Mouse (Mus musculus): Measurements from ENCODE around the gene Tlcd1.

Gene Tlcd1

DNA sequence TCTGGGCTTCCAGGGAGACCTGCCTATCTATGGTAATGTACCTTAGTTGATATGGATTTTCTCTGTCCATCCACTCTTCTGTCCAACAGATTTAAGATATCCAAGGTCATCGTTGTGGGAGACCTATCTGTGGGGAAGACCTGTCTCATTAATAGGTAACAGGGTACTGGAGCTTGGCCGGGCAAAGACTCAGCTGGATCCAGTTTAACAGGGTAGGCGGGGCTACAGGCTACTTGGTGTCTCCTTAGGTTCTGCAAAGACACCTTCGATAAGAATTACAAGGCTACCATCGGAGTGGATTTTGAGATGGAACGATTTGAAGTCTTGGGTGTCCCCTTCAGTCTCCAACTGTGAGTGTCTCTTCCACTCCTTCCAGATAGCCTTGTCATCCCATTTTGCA, 13.5 kb downstream of the Tlcd1 start:
- Histone ChIP-seq H3K36me3 (ENCODE audit: control insufficient read depth, insufficient read depth, low read length, poor library complexity, severe bottlenecking) (no peaks in the 10 kb centered on the region), H3K27me3 (ENCODE audit: control insufficient read depth, insufficient read depth, low read length, poor library complexity, severe bottlenecking) (no peaks in the 10 kb centered on the region)
- DNase-seq (ENCODE audit: low read depth, low spot score), result no peak

DNA sequence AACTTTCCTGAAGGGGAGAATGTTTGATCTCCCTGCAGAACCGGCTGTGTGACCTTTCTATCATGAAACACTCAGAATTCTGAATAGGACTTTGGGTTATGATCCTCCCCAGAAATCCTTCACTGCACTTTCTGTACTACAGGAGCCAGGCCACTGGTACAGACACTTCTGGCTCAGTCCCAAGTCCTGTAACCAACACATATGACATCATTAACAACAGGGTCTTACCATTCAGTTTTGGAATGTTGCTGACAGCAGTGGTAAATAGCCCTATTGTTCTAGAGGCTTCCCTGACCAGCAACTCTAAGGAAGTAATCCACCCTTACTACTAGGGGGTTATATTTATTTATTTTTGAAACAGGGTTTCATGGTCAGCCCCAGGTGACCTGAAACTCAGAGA, 16.6 kb downstream of the Tlcd1 start, which contains the start of gene Proca1:
Gene Proca1 (plus strand): TSS at position 280 of the 400 bp plus-strand sequence.
- no peak for DNase-seq (ENCODE audit: low read depth, low spot score)
- no peaks in the 10 kb centered on the region for H3K36me3 ChIP-seq (ENCODE audit: control insufficient read depth, insufficient read depth, low read length, poor library complexity, severe bottlenecking)
- no peaks in the 10 kb centered on the region for H3K27me3 ChIP-seq (ENCODE audit: control insufficient read depth, insufficient read depth, low read length, poor library complexity, severe bottlenecking)

DNA sequence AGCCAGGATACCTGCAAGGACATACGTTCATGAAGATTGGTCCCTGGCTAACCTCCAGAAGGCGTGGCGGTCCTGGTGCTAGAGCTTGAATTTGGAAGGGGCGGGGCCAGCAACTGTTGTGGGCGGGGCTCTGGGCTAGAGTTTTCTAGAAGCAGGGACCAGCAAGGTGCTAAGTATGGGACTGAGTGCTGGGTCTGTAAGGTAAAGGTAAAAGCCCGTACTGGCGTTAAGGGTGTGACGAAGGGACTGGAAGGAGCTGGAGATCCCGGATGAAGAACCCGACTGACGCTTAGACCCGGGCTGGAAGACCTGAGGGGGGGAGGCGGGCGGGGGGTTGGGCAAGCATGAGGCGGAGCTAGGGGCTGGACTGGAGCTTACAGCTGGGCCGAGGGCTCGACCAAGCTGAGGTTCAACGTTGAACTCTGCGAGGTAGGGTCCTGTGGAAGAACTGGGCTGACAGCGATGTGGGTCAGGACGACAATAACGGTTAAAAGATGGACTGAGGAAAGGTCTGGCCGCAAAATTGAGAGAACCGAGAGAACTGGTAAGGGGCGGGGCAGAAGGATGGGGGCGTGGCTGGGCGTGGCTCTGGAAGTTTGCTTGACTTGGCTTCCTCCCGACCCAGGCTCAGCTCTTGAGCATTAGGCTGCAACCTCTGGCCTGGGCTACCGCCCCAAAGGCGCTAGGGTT, 18.0 kb downstream of the Tlcd1 start:
- Histone ChIP-seq H3K27me3 (ENCODE audit: control insufficient read depth, insufficient read depth, low read length, poor library complexity, severe bottlenecking) (no peaks in the 10 kb centered on the region), H3K36me3 (ENCODE audit: control insufficient read depth, insufficient read depth, low read length, poor library complexity, severe bottlenecking) (no peaks in the 10 kb centered on the region)
- DNase-seq (ENCODE audit: low read depth, low spot score), result peak; percentile 74

DNA sequence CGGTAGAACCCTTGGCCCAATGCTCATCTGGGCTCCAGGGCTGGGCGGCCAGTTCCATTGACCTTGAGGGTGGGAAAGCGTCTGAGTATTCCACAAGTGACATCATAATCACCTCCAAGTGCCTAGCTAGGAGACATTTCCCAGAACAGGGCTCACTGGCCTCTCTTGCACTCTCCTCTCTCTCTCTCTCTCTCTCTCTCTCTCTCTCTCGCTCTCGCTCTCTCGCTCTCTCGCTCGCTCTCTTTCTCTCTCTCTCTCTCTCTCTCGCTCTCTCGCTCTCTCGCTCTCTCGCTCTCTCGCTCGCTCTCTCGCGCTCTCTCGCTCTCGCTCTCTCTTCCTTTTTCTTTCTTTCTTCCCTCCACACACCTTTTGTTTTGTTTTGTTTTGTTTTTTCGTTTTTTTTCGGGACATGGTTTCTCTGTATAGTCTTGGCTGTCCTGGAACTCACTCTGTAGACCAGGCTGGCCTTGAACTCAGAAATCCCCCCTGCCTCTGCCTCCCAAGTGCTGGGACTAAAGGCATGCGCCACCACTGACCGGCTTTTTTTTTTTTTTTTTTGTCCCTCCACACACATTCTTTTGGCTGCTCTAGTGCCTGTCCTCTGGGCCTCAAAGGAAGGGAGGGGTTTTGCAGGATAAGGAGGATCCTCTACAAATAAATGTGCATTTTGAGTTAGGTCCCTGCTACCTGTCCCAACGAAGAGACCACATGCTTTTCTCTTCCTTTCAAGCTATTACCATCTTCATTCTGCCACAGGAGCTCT, 18.8 kb downstream of the Tlcd1 start:
- Histone ChIP-seq H3K27me3 (ENCODE audit: control insufficient read depth, insufficient read depth, low read length, poor library complexity, severe bottlenecking) (no peaks in the 10 kb centered on the region), H3K36me3 (ENCODE audit: control insufficient read depth, insufficient read depth, low read length, poor library complexity, severe bottlenecking) (no peaks in the 10 kb centered on the region)
- no peak for DNase-seq (ENCODE audit: low read depth, low spot score)

DNA sequence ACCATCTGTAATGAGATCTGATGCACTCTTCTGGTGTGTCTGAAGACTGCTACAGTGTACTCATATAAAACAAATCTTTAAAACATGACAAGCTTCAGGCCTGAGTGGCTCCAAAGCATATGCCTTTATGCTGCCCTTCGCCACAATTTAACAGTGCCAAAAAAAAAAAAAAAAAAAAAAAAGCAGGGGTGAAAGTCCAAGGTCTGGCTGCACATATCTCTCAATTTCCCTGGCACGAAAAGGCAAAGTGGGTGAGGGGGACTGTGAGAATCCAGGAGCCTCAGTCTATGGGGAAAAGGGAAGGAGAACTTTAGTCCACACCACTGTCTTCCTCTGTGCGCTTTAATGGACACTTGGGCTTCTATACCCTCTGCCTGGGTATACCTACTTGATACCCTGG, 25.9 kb downstream of the Tlcd1 start:
- peaks cover 5% of the 10 kb centered on the region; the same call in 1 of the 2 replicates for H3K36me3 ChIP-seq (ENCODE audit: control insufficient read depth, insufficient read depth, low read length, poor library complexity, severe bottlenecking)
- no peak for DNase-seq (ENCODE audit: low read depth, low spot score)
- no peaks in the 10 kb centered on the region for H3K27me3 ChIP-seq (ENCODE audit: control insufficient read depth, insufficient read depth, low read length, poor library complexity, severe bottlenecking)

DNA sequence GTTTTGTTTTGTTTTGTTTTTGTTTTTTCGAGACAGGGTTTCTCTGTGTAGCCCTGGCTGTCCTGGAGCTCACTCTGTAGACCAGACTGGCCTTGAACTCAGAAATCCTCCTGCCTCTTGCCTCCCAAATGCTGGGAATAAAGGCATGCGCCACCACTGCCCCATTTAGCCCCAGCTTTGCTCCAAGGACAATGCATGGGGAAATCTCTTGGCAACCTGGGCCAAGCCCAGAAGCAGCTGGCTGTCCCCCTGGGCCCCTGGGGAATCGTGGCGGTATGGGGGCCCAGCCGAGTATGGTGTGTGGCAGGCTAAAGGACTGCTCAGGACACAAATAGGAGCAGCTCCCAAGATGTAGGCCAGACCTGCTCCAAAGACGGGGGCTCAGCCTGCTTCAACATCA, 27.8 kb downstream of the Tlcd1 start:
- no peak for DNase-seq (ENCODE audit: low read depth, low spot score)
- H3K36me3 ChIP-seq (ENCODE audit: control insufficient read depth, insufficient read depth, low read length, poor library complexity, severe bottlenecking), result peaks cover 12% of the 10 kb centered on the region
- H3K27me3 ChIP-seq (ENCODE audit: control insufficient read depth, insufficient read depth, low read length, poor library complexity, severe bottlenecking), result no peaks in the 10 kb centered on the region

DNA sequence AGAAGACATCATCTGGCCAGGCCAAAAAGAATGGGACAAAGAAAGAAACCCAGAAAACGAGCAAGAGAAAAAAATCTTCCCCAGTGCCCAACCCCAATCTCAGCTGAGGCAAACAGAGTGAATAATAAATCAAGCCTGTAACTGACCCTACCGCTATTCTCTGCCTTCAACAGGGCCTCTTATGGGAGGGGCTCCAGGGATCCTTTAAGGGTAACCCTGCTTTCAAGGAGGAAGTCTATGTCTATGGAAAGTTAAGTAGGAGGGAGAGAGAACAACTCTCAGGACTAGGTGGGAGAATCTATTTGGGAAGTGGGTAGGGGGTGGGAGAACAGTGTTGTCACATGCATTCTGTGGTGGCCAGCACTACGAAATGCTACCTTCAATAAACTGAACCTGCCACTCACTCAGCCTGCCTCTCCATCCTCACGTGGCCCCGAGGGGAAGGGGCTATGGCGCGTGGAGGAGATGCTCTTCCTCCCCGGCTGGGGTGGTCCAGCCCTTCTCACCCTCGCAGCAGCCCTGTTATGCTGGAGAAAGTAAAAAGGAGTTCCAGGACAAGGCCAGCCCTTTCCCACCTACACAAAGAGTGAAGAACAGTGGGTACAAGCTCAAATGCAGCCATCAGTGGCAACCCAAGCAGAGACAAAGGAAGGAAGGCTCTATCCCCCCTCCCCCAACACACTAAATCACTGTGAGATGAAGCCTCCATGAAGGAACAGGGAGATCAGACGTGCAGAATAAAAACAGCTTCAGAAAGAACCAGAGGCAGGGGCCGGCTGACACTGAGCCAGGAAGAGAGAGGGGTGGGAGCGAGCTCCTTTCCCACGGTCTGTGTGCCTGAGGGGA, 29.1 kb downstream of the Tlcd1 start:
- Histone ChIP-seq H3K36me3 (ENCODE audit: control insufficient read depth, insufficient read depth, low read length, poor library complexity, severe bottlenecking) (peaks cover 18% of the 10 kb centered on the region), H3K27me3 (ENCODE audit: control insufficient read depth, insufficient read depth, low read length, poor library complexity, severe bottlenecking) (no peaks in the 10 kb centered on the region)
- no peak for DNase-seq (ENCODE audit: low read depth, low spot score)

DNA sequence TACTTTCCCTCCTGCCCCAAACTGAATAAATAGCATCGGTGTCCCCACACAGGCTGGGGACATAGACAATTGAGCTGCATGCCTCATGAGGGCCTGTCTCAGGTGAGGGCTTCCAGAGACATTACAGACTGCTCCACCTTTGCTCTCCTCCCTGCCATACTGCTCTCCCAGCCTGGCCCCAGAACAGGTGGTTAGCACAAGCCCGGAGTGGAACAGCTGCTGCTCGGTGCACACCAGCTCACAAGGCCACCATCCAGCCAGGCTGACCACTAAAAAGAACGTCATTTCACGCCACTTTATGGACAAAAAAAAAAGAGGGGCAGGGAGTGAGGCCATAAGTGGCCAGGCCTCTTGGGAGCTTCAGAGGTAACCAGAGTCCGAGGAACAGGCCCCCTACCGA, 30.7 kb downstream of the Tlcd1 start:
- Histone ChIP-seq H3K36me3 (ENCODE audit: control insufficient read depth, insufficient read depth, low read length, poor library complexity, severe bottlenecking) (peaks cover 18% of the 10 kb centered on the region), H3K27me3 (ENCODE audit: control insufficient read depth, insufficient read depth, low read length, poor library complexity, severe bottlenecking) (no peaks in the 10 kb centered on the region)
- no peak for DNase-seq (ENCODE audit: low read depth, low spot score)

DNA sequence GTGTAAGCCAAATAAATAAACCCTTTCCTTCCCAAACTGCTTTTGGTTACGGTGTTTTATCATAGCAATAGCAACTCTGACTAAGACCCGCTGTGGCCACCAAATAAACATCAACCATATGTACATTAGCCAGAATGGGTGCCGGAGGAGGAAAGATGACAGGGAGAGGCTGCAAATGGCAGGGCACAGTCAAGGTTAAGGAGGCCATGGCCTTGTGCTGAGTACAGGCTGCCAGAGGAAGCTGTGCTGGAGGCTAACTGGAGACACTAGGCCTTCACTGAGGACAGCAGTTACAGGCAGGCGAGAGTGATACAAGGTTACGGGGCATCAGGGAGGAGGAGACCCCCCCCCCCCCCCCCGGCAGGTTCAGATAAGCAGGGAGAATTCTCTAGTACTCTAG, 33.4 kb downstream of the Tlcd1 start:
- peaks cover 15% of the 10 kb centered on the region for H3K36me3 ChIP-seq (ENCODE audit: control insufficient read depth, insufficient read depth, low read length, poor library complexity, severe bottlenecking)
- H3K27me3 ChIP-seq (ENCODE audit: control insufficient read depth, insufficient read depth, low read length, poor library complexity, severe bottlenecking), result no peaks in the 10 kb centered on the region
- DNase-seq (ENCODE audit: low read depth, low spot score), result no peak

DNA sequence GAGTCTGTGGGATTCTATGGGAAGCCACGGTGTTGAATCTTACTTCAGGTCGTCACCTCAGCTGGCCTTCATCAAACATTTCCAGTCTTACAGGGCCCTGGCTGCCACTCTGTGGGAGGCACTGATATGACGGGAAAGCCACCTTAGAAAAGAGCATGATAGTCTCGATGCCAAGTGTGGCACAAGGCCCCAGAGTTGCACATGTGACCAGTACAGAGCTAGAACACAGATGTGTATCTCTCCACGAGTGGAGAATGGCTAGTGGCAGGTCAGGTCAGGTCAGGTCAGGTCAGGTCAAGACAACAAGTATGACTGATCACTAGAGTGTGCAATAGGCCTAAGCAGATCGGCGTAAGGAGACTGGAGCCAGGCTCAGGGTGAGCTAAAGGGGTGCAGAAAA, 34.1 kb downstream of the Tlcd1 start:
- no peak for DNase-seq (ENCODE audit: low read depth, low spot score)
- no peaks in the 10 kb centered on the region for H3K27me3 ChIP-seq (ENCODE audit: control insufficient read depth, insufficient read depth, low read length, poor library complexity, severe bottlenecking)
- peaks cover 18% of the 10 kb centered on the region for H3K36me3 ChIP-seq (ENCODE audit: control insufficient read depth, insufficient read depth, low read length, poor library complexity, severe bottlenecking)

DNA sequence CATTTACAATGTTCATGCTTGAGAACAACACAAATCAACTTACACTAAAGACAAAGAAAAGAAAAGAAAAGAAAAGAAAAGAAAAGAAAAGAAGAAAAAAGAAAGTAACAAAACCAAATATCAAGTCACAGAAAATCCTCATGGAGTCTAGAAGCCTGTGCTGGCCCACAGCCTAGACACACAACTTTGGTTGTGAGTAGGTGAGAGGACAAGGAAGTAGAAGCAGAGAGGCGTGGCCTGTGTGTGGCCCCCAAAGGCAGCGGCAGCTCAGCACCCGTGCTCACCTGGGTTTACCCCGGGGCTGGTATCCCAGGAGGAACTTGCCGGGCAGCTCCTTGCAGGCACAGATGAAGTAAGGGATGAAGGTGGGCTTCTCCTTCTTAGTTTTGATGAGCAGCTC, 35.0 kb downstream of the Tlcd1 start:
- DNase-seq (ENCODE audit: low read depth, low spot score), result no peak
- H3K27me3 ChIP-seq (ENCODE audit: control insufficient read depth, insufficient read depth, low read length, poor library complexity, severe bottlenecking), result no peaks in the 10 kb centered on the region
- H3K36me3 ChIP-seq (ENCODE audit: control insufficient read depth, insufficient read depth, low read length, poor library complexity, severe bottlenecking), result peaks cover 19% of the 10 kb centered on the region

DNA sequence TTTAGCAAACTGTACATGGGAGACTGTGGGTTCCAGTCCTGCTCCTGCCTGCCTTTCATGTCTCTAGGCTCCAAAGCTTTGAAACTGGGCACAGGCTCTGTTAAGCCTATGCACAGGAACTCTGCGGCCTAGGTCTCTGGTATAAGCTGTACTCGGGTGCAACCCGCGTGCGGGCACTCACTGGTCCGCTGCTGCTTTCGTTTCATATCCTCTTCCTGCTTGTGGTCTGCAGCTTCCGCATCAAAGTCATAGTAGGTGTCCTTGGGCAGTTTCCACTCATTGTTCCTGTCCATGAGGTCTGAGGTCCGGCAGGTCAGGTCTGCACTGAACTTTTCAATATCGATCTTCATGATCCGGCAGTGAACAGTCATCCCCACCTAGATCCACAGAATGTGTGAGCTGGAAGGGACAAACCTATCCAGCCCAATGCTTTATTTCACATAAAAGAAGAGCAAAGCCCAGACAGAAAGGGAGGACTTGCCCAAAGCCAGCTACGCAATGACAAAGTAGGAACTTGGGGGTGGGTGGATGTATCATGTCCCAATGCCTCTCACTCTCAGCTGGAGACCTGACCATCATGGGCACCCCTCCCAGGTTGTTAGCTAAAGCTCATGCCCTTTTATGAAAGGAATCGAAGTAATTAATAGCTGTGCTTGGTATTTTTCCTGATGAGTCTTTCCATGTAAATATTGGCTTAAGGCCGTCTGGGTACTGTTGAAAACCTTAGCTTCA, 36.7 kb downstream of the Tlcd1 start:
- peaks cover 17% of the 10 kb centered on the region for H3K36me3 ChIP-seq (ENCODE audit: control insufficient read depth, insufficient read depth, low read length, poor library complexity, severe bottlenecking)
- peak; percentile 65 for DNase-seq (ENCODE audit: low read depth, low spot score)
- H3K27me3 ChIP-seq (ENCODE audit: control insufficient read depth, insufficient read depth, low read length, poor library complexity, severe bottlenecking), result no peaks in the 10 kb centered on the region

DNA sequence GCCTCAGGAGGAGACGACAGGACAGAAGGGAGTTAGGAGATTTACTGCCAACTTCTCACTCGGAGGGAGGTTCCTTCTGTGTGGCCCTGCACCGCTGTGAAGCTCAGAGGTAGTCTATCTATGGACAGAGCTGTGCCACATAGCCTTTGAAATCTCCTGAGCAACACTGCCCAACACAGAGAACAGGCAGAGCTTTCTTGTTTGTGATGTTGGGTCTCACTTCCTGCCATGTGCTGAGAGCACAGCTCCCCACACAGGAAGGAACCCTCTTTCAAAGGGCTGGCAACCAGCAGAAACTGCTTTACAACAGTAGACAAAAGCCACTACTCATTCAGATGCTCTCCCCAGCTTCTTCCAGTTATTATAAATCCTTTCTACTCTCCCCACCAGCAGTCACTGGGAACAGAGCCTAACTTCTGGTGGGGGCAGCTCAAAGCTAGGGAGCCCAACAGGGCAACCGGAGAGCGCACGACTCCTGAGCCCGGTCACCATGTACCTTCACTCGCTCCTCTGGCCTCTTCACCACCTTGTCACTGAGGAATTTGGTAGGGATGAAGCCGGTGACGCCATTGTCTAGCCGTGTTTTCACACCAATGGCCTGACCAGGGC, 39.3 kb downstream of the Tlcd1 start:
- H3K27me3 ChIP-seq (ENCODE audit: control insufficient read depth, insufficient read depth, low read length, poor library complexity, severe bottlenecking), result no peaks in the 10 kb centered on the region
- H3K36me3 ChIP-seq (ENCODE audit: control insufficient read depth, insufficient read depth, low read length, poor library complexity, severe bottlenecking), result peaks cover 9% of the 10 kb centered on the region
- DNase-seq (ENCODE audit: low read depth, low spot score), result no peak

DNA sequence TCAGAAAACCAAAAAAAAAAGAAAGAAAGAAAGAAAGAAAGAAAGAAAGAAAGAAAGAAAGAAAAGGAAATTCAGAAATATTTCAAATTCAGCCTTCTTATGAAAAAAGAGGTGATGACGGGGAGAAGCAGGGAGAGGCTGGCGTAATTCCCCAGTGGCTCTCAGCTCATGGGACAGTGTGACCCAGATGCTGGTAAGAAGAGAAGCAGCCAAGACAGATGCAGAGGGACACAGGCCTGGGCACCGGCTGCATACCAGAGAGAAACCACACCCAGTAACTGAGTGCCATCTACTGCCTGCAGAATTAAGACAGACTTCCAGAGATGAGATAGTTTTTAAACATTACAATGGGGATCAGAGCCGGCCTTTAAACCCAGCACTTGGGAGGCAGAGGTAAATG, 47.1 kb downstream of the Tlcd1 start:
- no peaks in the 10 kb centered on the region for H3K27me3 ChIP-seq (ENCODE audit: control insufficient read depth, insufficient read depth, low read length, poor library complexity, severe bottlenecking)
- no peak for DNase-seq (ENCODE audit: low read depth, low spot score)
- peaks cover 29% of the 10 kb centered on the region for H3K36me3 ChIP-seq (ENCODE audit: control insufficient read depth, insufficient read depth, low read length, poor library complexity, severe bottlenecking)

Data from splenic B cell, adult 2 months (primary cell).